Mouse (Mus musculus) embryonic facial prominence, embryonic 13.5 days (tissue): ENCODE data around the gene Olfr62. TPM values are rescaled to one million over a fixed set of nuclear protein-coding genes. Genes with fewer than 3 reads are reported as not detected.

Experiments used
- ATAC-seq: fragments of 200-750 bp; cut with Nextera tagmentation; 2 replicates; pipeline ENCODE4 v1.8.0; 2017; ENCODE audit warnings: low read depth; ENCODE audit not compliant: insufficient number of reproducible peaks, insufficient read depth, low FRiP score, low TSS enrichment
- H3K27ac ChIP-seq: fragments of 300-500 bp; sonication (generic); 2 replicates; pipeline ENCODE4 v1.5.1; 2015; ENCODE audit warnings: moderate library complexity, mild to moderate bottlenecking, inconsistent platforms
- H3K27me3 ChIP-seq: fragments of 300-500 bp; sonication (generic); 2 replicates; pipeline ENCODE4 v1.6.1; 2015; ENCODE audit warnings: mild to moderate bottlenecking, inconsistent platforms
- H3K36me3 ChIP-seq: fragments of 300-500 bp; sonication (generic); 2 replicates; pipeline ENCODE4 v1.6.1; 2015; ENCODE audit warnings: mild to moderate bottlenecking, inconsistent platforms
- H3K4me1 ChIP-seq: fragments of 300-500 bp; sonication (generic); 2 replicates; pipeline ENCODE4 v1.6.1; 2015; ENCODE audit warnings: inconsistent platforms
- H3K4me2 ChIP-seq: fragments of 300-500 bp; sonication (generic); 2 replicates; pipeline ENCODE4 v1.6.1; 2015; ENCODE audit warnings: moderate library complexity, mild to moderate bottlenecking, inconsistent platforms
- H3K4me3 ChIP-seq: fragments of 300-500 bp; sonication (generic); 2 replicates; pipeline ENCODE4 v1.5.1; 2015; ENCODE audit warnings: mild to moderate bottlenecking, inconsistent platforms
- H3K9ac ChIP-seq: fragments of 300-500 bp; sonication (generic); 2 replicates; pipeline ENCODE4 v1.6.1; 2015; ENCODE audit warnings: mild to moderate bottlenecking, inconsistent platforms
- H3K9me3 ChIP-seq: fragments of 300-500 bp; sonication (generic); 2 replicates; pipeline ENCODE4 v1.6.1; 2016; ENCODE audit warnings: inconsistent platforms
- WGBS: fragments of 180-500 bp; shearing (Covaris S2); methylation state at CpG from one replicate; pipeline ENCODE4 v1.1.7; 2015; ENCODE audit warnings: mixed read lengths; 5-methylcytosine and 5-hydroxymethylcytosine counted together
- polyA plus RNA-seq: library from polyadenylated mRNA; unstranded; fragments of >200 nt; fragmentation: Nextera tagmentation; extraction: Ambion mirVana; gene quantifications from 2 replicates; pipeline ENCODE4 v1.2.1, GENCODE M21; 2015

Gene Olfr62
- polyA plus RNA-seq, 1 experiment from 2014 or later = not detected

GRCm38 (mm10) chr4:118692412-118692973, 33.7 kb downstream of the Olfr62 start, which contains the start of gene Olfr1342:
Olfr1342 (minus strand) TSS chr4:118692756.
- Histone ChIP-seq H3K27ac (no peak within 1 kb of the TSS), H3K4me2 (no peak within 1 kb of the TSS)
- 24% methylated on average over 12 of the region's 12 CpGs for WGBS

GRCm38 (mm10) chr4:118693812-118694211, 35.1 kb downstream of the Olfr62 start:
- no peak for ATAC-seq
- no peaks in the 10 kb centered on the region for H3K9me3 ChIP-seq
- H3K27me3 ChIP-seq = peaks cover 13% of the 10 kb centered on the region; the same call in 1 of the 2 replicates
- H3K4me2 ChIP-seq = no peak overlapping the region
- no peak overlapping the region for H3K9ac ChIP-seq
- WGBS = 41% methylated on average over 2 of the region's 2 CpGs
- no peaks in the 10 kb centered on the region for H3K36me3 ChIP-seq
- no peak overlapping the region for H3K27ac ChIP-seq
- H3K4me1 ChIP-seq = no peaks in the 10 kb centered on the region
- H3K4me3 ChIP-seq = no peak overlapping the region

More at GRCm38 (mm10) chr4:118692412-118692973, 33.7 kb downstream of the Olfr62 start, which contains the start of gene Olfr1342:
- Histone ChIP-seq H3K27me3 (peaks cover 13% of the 10 kb centered on the region; the same call in 1 of the 2 replicates), H3K4me3 (no peak within 1 kb of the TSS), H3K4me1 (no peaks in the 10 kb centered on the region), H3K9me3 (no peaks in the 10 kb centered on the region), H3K9ac (no peak within 1 kb of the TSS), H3K36me3 (no peaks in the 10 kb centered on the region)
- ATAC-seq = no peak

GRCm38 (mm10) chr4:118703223-118703622, 44.5 kb downstream of the Olfr62 start, which contains the start of gene Olfr1341:
Olfr1341 (plus strand) TSS chr4:118703523.
- no peaks in the 10 kb centered on the region for H3K27me3 ChIP-seq
- no peaks in the 10 kb centered on the region for H3K36me3 ChIP-seq
- H3K9ac ChIP-seq = no peak within 1 kb of the TSS
- H3K4me1 ChIP-seq = no peaks in the 10 kb centered on the region
- no peak for ATAC-seq
- H3K9me3 ChIP-seq = no peaks in the 10 kb centered on the region
- no peak within 1 kb of the TSS for H3K4me3 ChIP-seq
- WGBS = 76% methylated on average over 3 of the region's 3 CpGs
- no peak within 1 kb of the TSS for H3K27ac ChIP-seq
- no peak within 1 kb of the TSS for H3K4me2 ChIP-seq

- no peak overlapping the region for H3K4me2 ChIP-seq
- no peak overlapping the region for H3K27ac ChIP-seq
- 78% methylated on average over 5 of the region's 5 CpGs for WGBS
- no peak overlapping the region for H3K9ac ChIP-seq
- H3K36me3 ChIP-seq = no peaks in the 10 kb centered on the region
- no peaks in the 10 kb centered on the region for H3K4me1 ChIP-seq
- no peak overlapping the region for H3K4me3 ChIP-seq
- no peak for ATAC-seq
- no peaks in the 10 kb centered on the region for H3K9me3 ChIP-seq
- no peaks in the 10 kb centered on the region for H3K27me3 ChIP-seq
Measured at GRCm38 (mm10) chr4:118708086-118708485, 49.3 kb downstream of the Olfr62 start.

GRCm38 (mm10) chr4:118711656-118712055, 52.9 kb downstream of the Olfr62 start:
- ATAC-seq = no peak
- WGBS = 39% methylated on average over 1 of the region's 1 CpGs
- no peaks in the 10 kb centered on the region for H3K4me1 ChIP-seq
- no peak overlapping the region for H3K4me2 ChIP-seq
- H3K9me3 ChIP-seq = no peaks in the 10 kb centered on the region
- no peaks in the 10 kb centered on the region for H3K36me3 ChIP-seq
- H3K9ac ChIP-seq = no peak overlapping the region
- no peaks in the 10 kb centered on the region for H3K27me3 ChIP-seq
- H3K4me3 ChIP-seq = no peak overlapping the region
- no peak overlapping the region for H3K27ac ChIP-seq

Other genes starting within 250 kb of the Olfr62 start
- gene Szt2, start 249.7 kb upstream of the Olfr62 start, polyA plus RNA-seq = 9.9 and 10.3 TPM in 2 replicates
- 111 and 115 TPM in 2 replicates for gene Med8, start 249.6 kb upstream of the Olfr62 start, polyA plus RNA-seq
- gene Elovl1, start 230.9 kb upstream of the Olfr62 start, polyA plus RNA-seq = 55.7 and 62.8 TPM in 2 replicates
- gene Cdc20, start 221.6 kb upstream of the Olfr62 start, polyA plus RNA-seq = 225 and 247 TPM in 2 replicates
- 0.54 and 1.1 TPM in 2 replicates for gene Mpl, start 201.4 kb upstream of the Olfr62 start, polyA plus RNA-seq
- gene Tie1, start 168.9 kb upstream of the Olfr62 start, polyA plus RNA-seq = 19.4 and 19.6 TPM in 2 replicates
- 4.1 and 5.0 TPM in 2 replicates for gene 2610528J11Rik, start 132.0 kb upstream of the Olfr62 start, polyA plus RNA-seq
- 2.8 and 3.2 TPM in 2 replicates for gene Tmem125, start 114.9 kb upstream of the Olfr62 start, polyA plus RNA-seq
- gene Cfap57, start 38.2 kb upstream of the Olfr62 start, polyA plus RNA-seq = 0.17 and 0.22 TPM in 2 replicates
- 141 and 164 TPM in 2 replicates for gene Ebna1bp2, start 38.2 kb upstream of the Olfr62 start, polyA plus RNA-seq
- 0.19 and 0.20 TPM in 2 replicates for gene Olfr1342, start 33.8 kb downstream of the Olfr62 start, polyA plus RNA-seq
- gene Olfr1341, start 44.6 kb downstream of the Olfr62 start, polyA plus RNA-seq = 0.07 TPM in 1 of 2 replicates, not detected in the other
- not detected in 2 replicates for gene Olfr1340, start 61.2 kb downstream of the Olfr62 start, polyA plus RNA-seq
- not detected in 2 replicates for gene Olfr1339, start 73.2 kb downstream of the Olfr62 start, polyA plus RNA-seq
- 0.08 TPM in 1 of 2 replicates, not detected in the other for gene Olfr1338, start 99.8 kb downstream of the Olfr62 start, polyA plus RNA-seq
- not detected in 2 replicates for gene Olfr1337, start 123.6 kb downstream of the Olfr62 start, polyA plus RNA-seq
- gene Olfr1335, start 151.0 kb downstream of the Olfr62 start, polyA plus RNA-seq = not detected in 2 replicates
- gene Olfr1333, start 177.3 kb downstream of the Olfr62 start, polyA plus RNA-seq = not detected in 2 replicates
- gene Olfr1331, start 205.7 kb downstream of the Olfr62 start, polyA plus RNA-seq = not detected in 2 replicates
- 0.07 TPM in 1 of 2 replicates, not detected in the other for gene Olfr1330, start 229.6 kb downstream of the Olfr62 start, polyA plus RNA-seq